Mouse (Mus musculus) layer of hippocampus, adult 9-10 months (tissue): ENCODE data around the gene Ces1e.

Source experiments
- DNase-seq: peaks from one replicate; pipeline ENCODE4 v3.0.0; 2022; ENCODE audit warnings: low spot score

The Ces1e gene

DNA sequence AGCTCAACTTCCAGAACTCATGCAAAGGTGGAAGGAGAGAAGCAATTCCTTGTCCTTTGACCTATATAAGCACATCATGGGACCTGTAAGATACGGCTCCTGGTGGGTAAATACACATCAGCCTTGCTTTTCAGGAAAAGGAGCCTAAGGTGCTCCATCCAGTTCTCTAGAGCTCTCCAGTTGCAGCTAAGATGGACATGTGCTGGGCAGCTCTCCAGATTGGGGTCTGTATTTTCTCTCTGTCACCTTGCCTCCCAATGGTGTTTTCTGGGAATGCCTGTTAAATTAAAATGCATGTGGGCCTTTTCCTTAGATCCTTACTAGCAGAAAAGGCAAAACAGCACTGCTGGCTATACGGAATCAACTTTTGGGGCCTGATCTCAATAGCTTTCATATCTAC lies 54.9 kb downstream of the Ces1e start:
- no peak for DNase-seq

DNA sequence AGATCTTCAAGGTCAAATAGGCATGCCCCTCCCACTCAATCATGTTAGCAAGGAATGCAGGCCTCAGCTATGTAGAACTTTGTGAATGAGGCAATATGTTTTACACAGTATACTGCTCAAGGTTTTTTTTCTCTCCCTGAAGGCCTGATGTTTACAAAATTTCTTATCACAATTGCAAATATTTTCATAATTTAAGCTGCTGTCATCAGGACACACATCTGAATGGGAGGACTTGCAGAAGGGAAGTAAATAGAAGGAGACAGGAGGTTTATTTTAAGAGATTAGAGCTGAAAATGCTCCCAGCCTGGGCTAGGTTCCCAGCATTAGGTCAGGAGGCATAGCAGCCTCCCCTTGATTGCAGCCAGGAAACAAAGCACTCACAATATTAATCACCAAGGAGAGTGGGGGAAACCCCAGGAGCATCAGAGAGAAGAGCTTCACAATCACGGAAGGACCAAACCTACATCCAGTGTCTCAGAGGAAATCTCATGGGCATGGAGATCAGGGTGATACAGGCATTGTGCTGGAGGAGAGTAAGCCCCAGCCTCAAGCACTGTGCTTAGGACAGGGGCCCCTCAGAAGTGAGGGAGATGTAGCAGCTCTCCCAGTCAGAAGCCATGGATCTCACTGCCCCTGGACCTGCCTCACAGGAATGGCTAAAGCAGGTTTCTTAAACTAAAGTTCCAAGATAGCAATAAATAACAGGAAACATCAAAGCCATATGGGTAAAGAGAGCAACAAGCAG lies 57.4 kb downstream of the Ces1e start:
- DNase-seq, result no peak

DNA sequence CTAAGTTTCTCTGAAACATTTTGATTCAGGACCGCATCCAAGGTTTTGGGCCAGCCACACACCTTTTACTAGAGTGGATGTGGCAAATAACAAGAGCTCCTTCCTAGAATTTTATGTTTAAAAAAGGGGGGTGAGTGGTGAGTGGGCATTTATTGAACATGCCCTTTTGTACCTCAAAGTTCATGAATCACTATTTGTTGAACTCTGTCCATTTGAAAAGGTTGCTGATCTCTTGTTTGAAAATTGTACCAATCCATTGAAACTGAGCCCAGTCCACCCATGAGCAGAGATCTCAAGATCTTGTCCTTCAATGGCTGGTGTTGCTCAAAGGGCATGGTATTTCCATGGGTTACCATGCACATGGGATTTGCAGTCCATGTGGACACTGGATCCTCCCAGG lies 66.1 kb downstream of the Ces1e start:
- no peak for DNase-seq

DNA sequence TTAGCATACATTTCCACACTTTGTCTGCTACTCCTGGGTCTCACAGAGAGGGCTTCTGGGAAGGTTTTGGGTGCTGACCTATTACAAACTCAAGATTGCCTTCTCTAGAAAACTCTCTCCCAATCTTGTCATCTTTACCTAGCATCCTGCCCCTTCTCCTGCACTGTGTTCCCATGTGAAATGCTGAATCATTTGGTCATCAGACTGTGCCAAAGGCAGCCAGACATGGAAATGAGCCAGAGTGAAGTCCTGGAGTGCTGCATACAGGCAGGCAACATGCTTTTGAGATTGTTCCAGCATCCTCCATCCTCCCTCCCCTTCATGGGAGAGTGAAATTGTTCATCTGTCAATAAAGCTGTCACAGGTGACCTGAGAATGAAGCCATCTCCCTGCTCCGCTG lies 78.0 kb downstream of the Ces1e start:
- no peak for DNase-seq
